Mouse (Mus musculus) intestine, embryonic 15.5 days (tissue): ENCODE measurements around the gene Ephb2. TPM values are rescaled to one million over a fixed set of nuclear protein-coding genes. Genes with fewer than 3 reads are reported as not detected.

Experiments
- ATAC-seq: fragments of 200-750 bp; cut with Nextera tagmentation; 2 replicates; pipeline ENCODE4 v1.8.0; 2017; ENCODE audit warnings: moderate TSS enrichment, moderate library complexity
- H3K27ac ChIP-seq: fragments of 300-500 bp; sonication (generic); 2 replicates; pipeline ENCODE4 v1.5.1; 2015; ENCODE audit warnings: mild to moderate bottlenecking, inconsistent platforms
- H3K27me3 ChIP-seq: fragments of 300-500 bp; sonication (generic); replicated peaks from 2 replicates; pipeline ENCODE4 v1.6.1; 2015; ENCODE audit warnings: inconsistent platforms
- H3K36me3 ChIP-seq: fragments of 300-500 bp; sonication (generic); 2 replicates; pipeline ENCODE4 v1.6.1; 2015; ENCODE audit warnings: inconsistent platforms
- H3K4me1 ChIP-seq: fragments of 300-500 bp; sonication (generic); replicated peaks from 2 replicates; pipeline ENCODE4 v1.6.1; 2015; ENCODE audit warnings: inconsistent platforms
- H3K4me2 ChIP-seq: fragments of 300-500 bp; sonication (generic); replicated peaks from 2 replicates; pipeline ENCODE4 v1.6.1; 2015; ENCODE audit warnings: mild to moderate bottlenecking, inconsistent platforms
- H3K4me3 ChIP-seq: fragments of 300-500 bp; sonication (generic); replicated peaks from 2 replicates; pipeline ENCODE4 v1.5.1; 2015; ENCODE audit warnings: inconsistent platforms
- H3K9ac ChIP-seq: fragments of 300-500 bp; sonication (generic); 2 replicates; pipeline ENCODE4 v1.6.1; 2015; ENCODE audit warnings: inconsistent platforms
- H3K9me3 ChIP-seq: fragments of 300-500 bp; sonication (generic); 2 replicates; pipeline ENCODE4 v1.6.1; 2016; ENCODE audit warnings: inconsistent platforms
- WGBS: fragments of 180-500 bp; shearing (Covaris S2); methylation state at CpG from one replicate; pipeline ENCODE4 v1.1.7; 2015; 5-methylcytosine and 5-hydroxymethylcytosine counted together
- polyA plus RNA-seq: library from polyadenylated mRNA; unstranded; fragments of >200 nt; fragmentation: Nextera tagmentation; extraction: Ambion mirVana; gene quantifications from 2 replicates; pipeline ENCODE4 v1.2.1, GENCODE M21; 2015

Ephb2 gene
- polyA plus RNA-seq, 1 experiment from 2014 or later = 8.2 TPM

DNA sequence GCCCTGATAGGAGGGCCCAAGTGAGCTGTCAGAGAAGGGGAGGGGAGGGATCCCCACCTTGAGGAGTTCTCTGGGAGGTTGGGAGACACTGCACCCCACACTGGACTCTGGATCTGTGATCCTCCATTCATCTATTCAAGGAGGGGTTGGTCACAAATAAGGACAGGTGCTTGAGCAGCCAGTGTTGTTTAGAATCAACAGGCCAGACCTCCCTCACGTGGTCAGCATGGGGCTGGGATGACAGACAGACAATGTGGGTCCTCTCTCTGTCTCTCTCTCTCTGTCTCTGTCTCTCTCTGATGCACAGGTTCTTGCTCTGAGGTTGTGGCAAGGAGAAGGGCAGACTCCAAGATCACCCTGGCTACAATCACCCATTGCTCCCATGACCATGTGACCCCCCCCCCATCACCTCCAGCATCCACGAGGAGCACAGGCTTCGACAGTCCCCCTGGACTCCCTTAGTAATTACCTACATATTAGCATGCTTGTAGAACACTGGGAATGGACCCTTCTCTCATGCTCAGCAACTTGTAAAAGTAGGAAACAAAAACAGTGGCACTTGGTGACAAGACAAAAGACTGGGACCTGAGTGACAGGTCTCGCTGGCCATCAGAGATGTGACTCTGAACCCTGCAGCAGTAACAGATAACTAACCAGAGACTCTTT lies 84.3 kb downstream of the Ephb2 start:
- H3K4me1 ChIP-seq = peaks cover 50% of the 10 kb centered on the region
- no peaks in the 10 kb centered on the region for H3K36me3 ChIP-seq
- H3K4me3 ChIP-seq = no peak overlapping the region
- ATAC-seq = no peak
- H3K27me3 ChIP-seq = no peaks in the 10 kb centered on the region
- no peaks in the 10 kb centered on the region for H3K9me3 ChIP-seq
- no peak overlapping the region for H3K27ac ChIP-seq
- H3K9ac ChIP-seq = no peak overlapping the region
- H3K4me2 ChIP-seq = no peak overlapping the region
- 50% methylated on average over 4 of the region's 4 CpGs for WGBS

DNA sequence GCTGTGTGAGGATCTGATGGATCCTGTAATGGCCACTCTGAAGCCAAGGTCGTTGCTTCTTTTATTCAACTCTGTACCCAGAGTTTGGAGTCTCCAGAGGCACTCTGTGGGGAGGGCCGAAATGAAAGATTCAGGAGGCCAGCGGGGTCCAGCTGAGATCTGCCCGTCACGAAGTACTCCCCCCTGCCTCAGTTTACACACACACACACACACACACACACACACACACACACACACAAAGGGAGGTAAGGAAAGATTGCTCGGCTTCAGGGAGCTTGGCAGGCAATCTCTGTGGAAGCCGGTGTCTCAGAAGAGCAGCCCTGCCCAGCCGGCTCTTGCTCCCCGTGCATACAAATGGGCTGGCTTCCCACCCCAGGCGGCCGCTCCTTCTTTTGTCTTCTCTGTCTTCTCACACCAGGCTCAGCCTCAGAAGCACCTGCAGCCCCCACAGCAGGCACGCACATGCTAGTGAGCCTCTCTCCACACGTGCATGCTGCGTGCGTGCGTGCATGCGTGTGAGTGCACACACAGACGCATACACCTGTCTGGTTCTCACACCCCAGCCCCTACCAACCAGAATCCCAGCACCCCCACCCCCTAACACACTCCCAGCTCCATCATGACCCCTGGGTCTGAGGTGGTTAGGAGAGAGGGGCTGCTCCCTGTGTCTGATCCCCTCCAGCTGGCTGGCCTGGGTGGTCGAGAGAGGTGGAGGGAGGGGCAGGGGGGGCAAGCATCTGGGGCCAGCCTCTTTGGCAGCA lies 85.0 kb downstream of the Ephb2 start:
- 37% methylated on average over 19 of the region's 19 CpGs for WGBS
- Histone ChIP-seq H3K4me3 (no peak overlapping the region), H3K9me3 (no peaks in the 10 kb centered on the region), H3K9ac (no peak overlapping the region), H3K27me3 (no peaks in the 10 kb centered on the region), H3K36me3 (no peaks in the 10 kb centered on the region), H3K4me1 (peaks cover 45% of the 10 kb centered on the region), H3K4me2 (no peak overlapping the region; the same call in 1 of the 2 replicates), H3K27ac (peak overlapping the region; percentile 44; the same call in 1 of the 2 replicates)
- ATAC-seq = peak; percentile 21; the same call in 1 of the 2 replicates

DNA sequence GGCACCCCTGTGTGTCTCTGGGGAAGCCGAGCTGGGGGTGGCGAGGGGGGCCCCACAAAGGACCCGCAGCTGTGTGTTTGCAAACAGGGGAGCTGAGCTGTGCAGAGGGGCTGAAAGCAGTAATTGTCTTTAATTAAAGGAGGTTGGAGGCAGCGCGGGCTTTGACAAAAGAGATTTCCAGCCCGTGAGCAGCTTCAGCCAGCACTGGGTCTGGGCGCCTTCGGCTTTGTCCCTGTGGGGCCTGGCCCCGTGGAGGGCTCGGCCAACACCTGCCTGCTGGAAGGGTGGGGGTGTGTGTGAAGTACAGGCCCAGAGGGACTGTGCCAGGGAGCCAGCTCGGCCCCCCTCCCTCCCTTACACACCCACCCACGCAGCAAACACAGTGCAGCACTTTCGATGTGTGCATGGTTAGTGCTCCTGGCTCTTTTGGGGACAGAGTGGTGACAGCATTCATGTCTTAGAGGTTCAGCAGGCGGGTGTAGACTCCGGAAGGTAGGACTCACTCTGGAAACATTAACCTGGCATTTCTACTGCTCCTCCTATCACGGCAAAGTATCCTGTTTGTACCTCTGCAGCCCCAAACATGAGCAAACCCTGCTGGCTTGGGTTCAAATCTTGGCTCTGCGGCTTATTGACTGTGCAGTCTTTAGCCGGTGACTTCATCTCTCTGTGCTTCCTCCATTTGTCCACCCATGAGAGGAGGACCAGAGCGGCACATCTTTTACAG lies 85.8 kb downstream of the Ephb2 start:
- H3K36me3 ChIP-seq = no peaks in the 10 kb centered on the region
- 47% methylated on average over 19 of the region's 19 CpGs for WGBS
- H3K27me3 ChIP-seq = no peaks in the 10 kb centered on the region
- H3K27ac ChIP-seq = peak overlapping the region; percentile 18; the same call in 1 of the 2 replicates
- peak; percentile 40 for ATAC-seq
- no peak overlapping the region for H3K4me2 ChIP-seq
- H3K9ac ChIP-seq = no peak overlapping the region
- H3K9me3 ChIP-seq = no peaks in the 10 kb centered on the region
- peaks cover 38% of the 10 kb centered on the region for H3K4me1 ChIP-seq
- no peak overlapping the region for H3K4me3 ChIP-seq

DNA sequence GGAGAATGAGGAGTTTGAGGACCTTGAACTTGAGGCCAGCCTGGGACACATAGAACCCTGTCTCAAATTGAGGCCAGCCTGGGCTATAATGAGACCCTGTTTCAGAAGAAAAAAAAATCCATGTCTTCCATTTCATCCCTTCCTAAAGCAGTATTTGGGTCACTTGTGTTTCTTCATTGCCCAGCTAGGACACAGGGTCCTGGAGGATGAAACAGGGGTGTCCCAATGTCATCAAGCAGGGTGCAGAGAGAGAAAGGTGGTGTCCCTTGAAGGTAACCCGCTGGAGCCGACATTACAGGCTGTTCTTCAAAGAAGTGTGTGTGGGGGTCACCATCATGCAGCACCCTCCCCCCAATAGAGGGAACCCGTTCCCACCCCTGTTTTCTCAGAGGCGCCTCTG lies 86.4 kb downstream of the Ephb2 start:
- WGBS = 43% methylated on average over 4 of the region's 4 CpGs
- Histone ChIP-seq H3K4me2 (no peak overlapping the region), H3K9ac (no peak overlapping the region), H3K4me3 (no peak overlapping the region), H3K4me1 (peaks cover 35% of the 10 kb centered on the region), H3K9me3 (no peaks in the 10 kb centered on the region), H3K27ac (peak overlapping the region; percentile 74), H3K27me3 (no peaks in the 10 kb centered on the region), H3K36me3 (no peaks in the 10 kb centered on the region)
- ATAC-seq = no peak

DNA sequence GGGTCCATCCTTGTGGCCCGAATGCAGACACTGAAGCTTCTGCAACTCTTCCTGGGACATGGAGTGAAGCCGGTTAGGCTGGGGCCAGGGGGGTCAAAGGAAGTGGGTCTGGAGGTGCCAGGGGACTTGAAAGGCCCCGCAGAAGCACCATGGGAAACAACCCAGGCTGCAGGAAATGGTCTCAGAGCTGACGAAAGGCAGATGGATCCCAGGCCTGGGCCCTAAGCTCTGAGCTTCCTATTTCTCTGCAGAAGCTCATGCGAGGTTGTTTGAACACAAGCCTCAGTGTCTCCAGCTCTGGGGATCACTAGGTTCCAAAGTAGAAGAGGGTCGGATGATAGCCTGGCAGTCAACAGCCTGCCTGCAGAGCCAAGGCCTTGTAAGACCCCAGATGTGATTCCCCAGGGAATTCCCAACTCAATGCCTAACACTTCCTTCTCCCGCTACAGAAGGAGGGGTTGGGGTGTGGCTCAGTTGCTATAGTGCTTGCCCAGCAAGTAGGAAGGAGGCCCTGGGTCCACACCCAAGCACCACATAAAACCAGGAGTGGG lies 86.9 kb downstream of the Ephb2 start:
- 31% methylated on average over 7 of the region's 7 CpGs for WGBS
- peak overlapping the region; percentile 74 for H3K27ac ChIP-seq
- H3K9ac ChIP-seq = no peak overlapping the region
- H3K4me3 ChIP-seq = no peak overlapping the region
- H3K4me1 ChIP-seq = peaks cover 30% of the 10 kb centered on the region
- H3K9me3 ChIP-seq = no peaks in the 10 kb centered on the region
- ATAC-seq = peak; percentile 57
- H3K4me2 ChIP-seq = no peak overlapping the region
- no peaks in the 10 kb centered on the region for H3K36me3 ChIP-seq
- no peaks in the 10 kb centered on the region for H3K27me3 ChIP-seq

DNA sequence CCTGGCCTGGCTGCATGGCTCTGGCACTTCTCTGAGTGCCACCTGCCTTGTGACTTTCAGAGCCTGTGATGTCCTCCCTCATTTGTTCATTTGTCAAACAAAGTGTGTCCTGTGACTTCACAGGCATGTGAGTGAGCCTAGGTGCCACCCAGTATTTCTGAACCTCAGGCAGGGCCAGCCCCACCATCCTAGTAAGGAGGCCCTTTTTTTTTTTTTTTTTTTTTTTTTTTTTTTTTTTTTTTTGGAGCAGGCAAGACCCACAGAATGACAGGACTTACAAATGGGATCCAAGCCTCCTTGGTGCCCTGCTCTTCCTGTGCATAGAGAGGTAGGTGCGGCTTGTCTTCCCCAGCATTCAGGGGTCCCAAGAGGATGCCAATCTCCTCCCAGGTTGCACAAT lies 89.3 kb downstream of the Ephb2 start:
- Histone ChIP-seq H3K27me3 (no peaks in the 10 kb centered on the region), H3K4me3 (no peak overlapping the region), H3K36me3 (no peaks in the 10 kb centered on the region), H3K27ac (no peak overlapping the region), H3K4me1 (peaks cover 52% of the 10 kb centered on the region), H3K4me2 (no peak overlapping the region), H3K9me3 (no peaks in the 10 kb centered on the region), H3K9ac (no peak overlapping the region)
- no peak for ATAC-seq
- WGBS = 78% methylated on average over 1 of the region's 1 CpGs

DNA sequence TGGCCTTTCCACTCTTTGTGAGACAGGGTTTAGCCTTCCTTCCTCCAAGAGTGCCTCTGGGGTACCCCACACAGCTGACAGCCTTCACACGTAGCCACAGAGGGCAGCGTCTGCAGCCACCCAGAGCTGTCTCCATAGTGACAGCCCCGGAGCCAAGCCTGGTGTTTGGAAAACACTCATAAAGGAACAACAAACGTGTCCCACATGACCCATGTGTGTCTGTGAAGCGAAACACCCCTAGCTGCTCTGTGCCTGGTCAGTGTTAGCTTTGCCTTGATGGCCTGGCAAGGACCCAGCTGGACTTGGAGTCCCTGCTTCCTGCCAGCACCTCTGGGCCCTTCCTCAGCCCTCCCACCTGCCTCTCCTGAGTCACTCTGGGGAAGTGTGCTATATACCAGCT lies 93.1 kb downstream of the Ephb2 start:
- no peak overlapping the region for H3K9ac ChIP-seq
- WGBS = 10% methylated on average over 5 of the region's 5 CpGs
- H3K9me3 ChIP-seq = no peaks in the 10 kb centered on the region
- H3K4me1 ChIP-seq = peaks cover 33% of the 10 kb centered on the region
- ATAC-seq = peak; percentile 62
- peak overlapping the region; percentile 45; the same call in 1 of the 2 replicates for H3K27ac ChIP-seq
- H3K36me3 ChIP-seq = no peaks in the 10 kb centered on the region
- H3K4me2 ChIP-seq = no peak overlapping the region
- H3K4me3 ChIP-seq = no peak overlapping the region
- no peaks in the 10 kb centered on the region for H3K27me3 ChIP-seq

DNA sequence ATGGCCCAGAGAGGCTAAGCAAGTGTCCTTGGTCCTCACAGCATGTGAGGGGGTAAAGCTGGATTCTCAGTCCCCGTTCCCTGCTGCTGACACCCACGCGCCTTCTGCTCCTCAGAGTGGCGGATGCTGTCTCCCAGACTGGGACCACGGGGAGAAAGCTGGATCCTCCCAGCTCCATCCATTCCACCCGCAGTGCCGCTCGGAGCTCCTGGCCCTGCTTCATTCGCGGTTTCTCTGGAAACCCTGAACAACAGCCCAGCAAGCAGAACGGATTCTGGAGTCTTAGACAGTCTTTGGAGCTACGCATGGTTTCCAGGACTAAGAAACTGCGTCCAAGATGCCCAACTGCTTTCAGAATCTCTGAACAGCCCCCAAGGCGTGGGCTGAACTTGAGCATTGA lies 93.9 kb downstream of the Ephb2 start:
- 67% methylated on average over 14 of the region's 14 CpGs for WGBS

DNA sequence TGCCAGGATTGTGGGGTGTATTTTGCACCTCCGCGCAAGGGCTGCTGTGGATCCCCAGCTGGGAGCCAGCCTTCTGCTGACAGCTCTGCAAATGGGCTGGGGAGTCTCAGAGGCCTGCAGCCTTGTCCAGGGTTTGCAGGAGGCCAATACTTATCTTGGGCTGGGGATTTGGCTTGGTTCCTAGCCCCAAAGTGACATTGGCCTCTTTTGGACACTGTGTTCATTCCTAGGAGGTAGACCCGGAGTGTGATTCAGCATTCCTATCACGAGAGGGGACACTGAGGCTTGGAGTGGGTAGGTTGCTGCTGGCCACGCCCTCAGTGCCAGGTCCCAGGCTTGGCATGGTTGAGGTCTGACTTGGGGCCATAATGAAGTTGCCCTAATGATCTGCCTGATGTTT lies 94.8 kb downstream of the Ephb2 start:
- H3K27ac ChIP-seq = no peak overlapping the region
- no peak overlapping the region for H3K4me3 ChIP-seq
- H3K27me3 ChIP-seq = no peaks in the 10 kb centered on the region
- peaks cover 36% of the 10 kb centered on the region for H3K4me1 ChIP-seq
- no peak overlapping the region for H3K4me2 ChIP-seq
- 80% methylated on average over 5 of the region's 5 CpGs for WGBS
- no peaks in the 10 kb centered on the region for H3K9me3 ChIP-seq
- ATAC-seq = no peak
- no peaks in the 10 kb centered on the region for H3K36me3 ChIP-seq
- no peak overlapping the region for H3K9ac ChIP-seq

More for the DNA sequence above, 93.9 kb downstream of the Ephb2 start:
- H3K9me3 ChIP-seq = no peaks in the 10 kb centered on the region
- H3K27me3 ChIP-seq = no peaks in the 10 kb centered on the region
- H3K9ac ChIP-seq = no peak overlapping the region
- H3K27ac ChIP-seq = 0 out of 2 replicates have a peak overlapping the region, but pooled peaks have one; percentile 6
- ATAC-seq = no peak
- H3K4me2 ChIP-seq = no peak overlapping the region
- no peaks in the 10 kb centered on the region for H3K36me3 ChIP-seq
- H3K4me1 ChIP-seq = peaks cover 33% of the 10 kb centered on the region
- no peak overlapping the region for H3K4me3 ChIP-seq

DNA sequence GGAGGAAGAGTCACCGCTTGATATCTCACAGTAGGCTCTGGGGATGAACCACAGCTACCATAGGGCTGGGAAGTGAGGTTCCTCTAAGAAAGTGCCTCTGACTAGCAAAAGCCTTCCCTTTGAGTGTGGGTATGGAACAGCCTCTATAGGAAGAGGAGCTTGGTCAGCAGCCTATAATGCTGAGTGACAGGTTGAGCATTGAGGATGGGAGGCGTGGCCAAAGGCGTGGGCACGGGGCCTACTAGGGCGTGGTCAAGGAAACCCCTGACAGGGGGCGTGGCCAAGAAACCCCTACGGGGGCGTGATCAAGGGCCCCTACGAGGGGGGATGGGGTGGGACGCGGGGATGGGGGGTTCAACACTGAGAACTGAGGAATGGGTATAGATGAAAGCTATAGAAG lies 96.6 kb downstream of the Ephb2 start:
- H3K9me3 ChIP-seq = no peaks in the 10 kb centered on the region
- no peak overlapping the region for H3K4me2 ChIP-seq
- no peak for ATAC-seq
- no peaks in the 10 kb centered on the region for H3K36me3 ChIP-seq
- H3K4me1 ChIP-seq = peaks cover 48% of the 10 kb centered on the region
- no peak overlapping the region for H3K27ac ChIP-seq
- no peak overlapping the region for H3K9ac ChIP-seq
- no peaks in the 10 kb centered on the region for H3K27me3 ChIP-seq
- H3K4me3 ChIP-seq = no peak overlapping the region
- WGBS = 37% methylated on average over 11 of the region's 11 CpGs

DNA sequence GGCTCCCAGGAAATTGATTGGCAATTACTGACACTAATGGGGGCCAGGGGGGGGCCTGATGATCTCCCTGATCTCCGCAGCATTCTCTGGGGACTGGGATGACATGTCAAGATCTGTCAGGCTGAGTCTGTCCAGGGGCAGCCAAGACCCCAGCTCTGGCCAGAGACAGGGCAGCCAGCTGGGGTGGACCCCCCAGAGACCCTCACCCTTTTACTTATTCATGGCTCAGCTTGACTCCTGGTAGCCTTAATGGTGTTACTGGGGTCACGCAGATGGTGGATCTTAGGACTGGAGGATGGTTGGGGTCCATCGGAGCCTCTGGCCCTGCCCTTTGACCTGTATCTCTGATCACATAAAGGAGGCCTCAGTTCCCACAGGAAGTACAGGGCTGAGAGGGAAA lies 97.5 kb downstream of the Ephb2 start:
- peaks cover 52% of the 10 kb centered on the region for H3K4me1 ChIP-seq
- H3K4me2 ChIP-seq = no peak overlapping the region
- no peaks in the 10 kb centered on the region for H3K9me3 ChIP-seq
- H3K9ac ChIP-seq = no peak overlapping the region
- H3K27ac ChIP-seq = no peak overlapping the region
- H3K4me3 ChIP-seq = no peak overlapping the region
- H3K27me3 ChIP-seq = no peaks in the 10 kb centered on the region
- no peaks in the 10 kb centered on the region for H3K36me3 ChIP-seq
- ATAC-seq = no peak
- WGBS = 58% methylated on average over 3 of the region's 3 CpGs

DNA sequence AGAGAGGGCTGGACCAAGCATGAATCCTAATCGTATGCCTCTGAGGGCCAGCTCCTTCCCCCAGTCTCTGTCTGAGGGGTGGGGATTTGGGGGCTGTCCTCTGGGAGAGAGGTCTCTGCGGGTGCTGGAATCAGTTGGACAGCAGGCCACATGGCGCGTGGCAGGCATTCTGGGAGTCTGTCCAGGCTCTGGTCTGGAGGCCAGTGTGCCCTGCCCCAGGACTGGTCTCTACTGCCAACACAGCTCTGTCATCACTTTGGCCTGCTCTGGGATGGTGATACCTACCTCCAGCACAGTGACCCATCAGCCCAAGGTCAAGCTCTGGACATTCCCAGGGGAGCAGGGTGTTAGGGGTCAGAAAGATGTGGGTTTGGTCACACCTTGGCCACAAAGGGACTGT lies 99.9 kb downstream of the Ephb2 start:
- Histone ChIP-seq H3K4me2 (no peak overlapping the region), H3K27ac (no peak overlapping the region), H3K9me3 (no peaks in the 10 kb centered on the region), H3K9ac (no peak overlapping the region), H3K4me3 (no peak overlapping the region), H3K27me3 (no peaks in the 10 kb centered on the region), H3K4me1 (peaks cover 52% of the 10 kb centered on the region), H3K36me3 (no peaks in the 10 kb centered on the region)
- WGBS = 52% methylated on average over 4 of the region's 4 CpGs
- ATAC-seq = no peak
